Mouse (Mus musculus) left cerebral cortex, postnatal 25 days (tissue): ENCODE results near the gene AI413582. TPM values are rescaled to one million over a fixed set of nuclear protein-coding genes. Genes with fewer than 3 reads are reported as not detected.
A peak's percentile ranks its signal among the peaks of the same experiment; 100 is the strongest.

ENCODE experiments used
- DNase-seq, 2 experiments: peaks; one replicate each; pipeline ENCODE4 v3.0.0; 2022; ENCODE audit warnings: low spot score in 2 of 2, mixed read lengths in 1 of 2
- intact Hi-C: fragments of 180-260 bp; cut with DNase I; formaldehyde crosslinking; loops from one replicate; pipeline ENCODE4 v1.15.1; 2025
- total RNA-seq, 2 experiments: library from RNA; stranded (reverse); gene quantifications; 2 replicates each; pipeline ENCODE4 v1.2.3; 2021

Gene AI413582
- total RNA-seq, 2 experiments from 2014 or later: 92.9 to 97.4 TPM

- DNase-seq: no peak
- intact Hi-C loops: no loop called here
Observed at GRCm38 (mm10) chr17:27583185-27583894, 17.8 kb upstream of the AI413582 start.

DNA sequence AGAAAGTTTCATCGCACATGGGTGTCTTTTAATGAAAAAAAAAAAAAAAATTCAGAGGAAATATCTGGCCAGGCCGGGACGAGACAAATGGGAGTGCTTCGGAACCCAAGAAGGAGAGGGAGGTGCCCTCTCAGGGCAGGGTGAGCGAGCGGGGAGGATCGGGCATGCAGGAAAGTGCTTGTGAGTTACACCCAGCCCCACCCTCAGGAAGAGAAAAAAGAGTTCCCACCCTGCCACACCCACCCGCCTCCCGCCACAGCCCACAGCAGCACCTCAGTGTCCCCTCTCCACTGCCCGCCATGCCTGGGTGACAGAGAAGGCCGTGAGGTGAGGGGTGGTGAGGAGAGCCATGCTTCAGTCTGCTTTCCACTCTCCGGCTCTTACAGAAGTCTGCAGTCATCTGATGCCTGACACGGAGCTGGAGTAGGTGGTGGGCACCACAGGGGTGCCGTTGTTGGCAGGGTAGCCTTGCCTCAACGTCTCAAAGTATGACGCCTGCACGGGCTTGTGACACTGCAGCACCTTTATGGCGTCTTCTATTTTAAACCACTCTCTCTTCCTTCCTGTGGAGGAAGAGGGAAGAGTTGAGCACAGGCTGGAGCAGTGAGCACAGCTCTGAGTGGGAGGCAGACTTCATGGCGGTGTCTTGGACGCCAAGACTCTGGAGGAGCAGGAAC is 15.0 kb upstream of the AI413582 start:
- DNase-seq: peak in 1 of 2 experiments; percentile 78
- intact Hi-C loops: no loop called here

- no peak for DNase-seq
- intact Hi-C loops: no loop called here
Observed at GRCm38 (mm10) chr17:27579816-27580215, 14.3 kb upstream of the AI413582 start.

DNA sequence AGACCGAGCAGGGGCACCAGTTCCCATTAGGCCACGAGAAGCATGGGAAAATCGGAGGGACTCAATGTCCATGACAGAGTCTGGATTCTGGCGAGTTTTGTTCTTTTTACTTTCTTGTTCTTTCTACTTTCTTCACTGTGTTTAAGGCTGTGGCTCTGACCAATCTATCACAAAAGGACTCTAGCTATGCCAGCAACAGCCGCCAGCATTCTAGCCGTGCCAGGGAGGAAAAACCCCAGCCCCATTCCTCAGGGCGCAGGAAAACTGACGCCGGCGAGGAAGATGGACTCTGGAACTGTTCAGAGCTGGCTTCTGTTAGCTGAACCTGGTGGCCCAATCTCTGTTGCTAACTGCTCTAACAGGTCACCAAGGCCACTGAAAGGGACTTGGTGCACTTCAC is 12.9 kb upstream of the AI413582 start:
- DNase-seq: peak in 1 of 2 experiments; percentile 46
- intact Hi-C loops: no loop called here

GRCm38 (mm10) chr17:27577468-27577867 is 11.9 kb upstream of the AI413582 start:
- intact Hi-C loops: no loop called here
- DNase-seq: no peak

GRCm38 (mm10) chr17:27576056-27576455 is 10.5 kb upstream of the AI413582 start:
- no peak for DNase-seq
- intact Hi-C loops: no loop called here

DNA sequence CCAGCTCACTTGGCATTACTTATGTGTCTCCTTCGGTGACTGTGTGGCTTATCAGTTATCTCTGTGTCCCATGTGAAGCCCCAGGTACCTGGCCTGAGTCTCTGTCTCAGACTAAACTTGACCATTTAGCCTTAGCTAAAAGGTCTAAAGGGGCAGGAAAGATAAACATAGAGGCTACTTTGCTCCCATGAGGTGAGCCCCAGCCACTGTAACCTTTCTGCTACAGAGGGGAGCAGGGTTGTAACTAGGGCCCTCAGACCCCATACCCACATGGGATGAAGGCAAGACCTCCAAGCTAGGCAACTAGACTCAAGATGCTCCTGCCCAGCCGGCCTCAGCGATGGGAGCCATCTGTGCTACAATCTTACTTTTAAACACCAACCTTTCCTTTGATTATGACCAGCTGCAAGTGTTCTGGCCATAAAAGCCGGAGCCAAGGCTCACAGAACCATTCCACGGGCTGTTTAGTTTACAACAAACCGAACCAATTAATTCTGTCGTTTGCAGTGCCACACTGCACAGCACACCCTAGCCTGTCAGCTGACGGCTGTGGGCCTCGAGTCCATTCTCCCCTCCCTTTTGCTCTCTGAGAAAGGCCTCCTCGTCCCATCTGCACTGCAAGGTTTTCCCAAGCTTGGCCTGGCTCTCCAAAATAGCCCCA is 9.7 kb upstream of the AI413582 start:
- intact Hi-C loops: no loop called here
- DNase-seq: no peak

- intact Hi-C loops: no loop called here
Observed at GRCm38 (mm10) chr17:27574470-27575115, 9.0 kb upstream of the AI413582 start.

DNA sequence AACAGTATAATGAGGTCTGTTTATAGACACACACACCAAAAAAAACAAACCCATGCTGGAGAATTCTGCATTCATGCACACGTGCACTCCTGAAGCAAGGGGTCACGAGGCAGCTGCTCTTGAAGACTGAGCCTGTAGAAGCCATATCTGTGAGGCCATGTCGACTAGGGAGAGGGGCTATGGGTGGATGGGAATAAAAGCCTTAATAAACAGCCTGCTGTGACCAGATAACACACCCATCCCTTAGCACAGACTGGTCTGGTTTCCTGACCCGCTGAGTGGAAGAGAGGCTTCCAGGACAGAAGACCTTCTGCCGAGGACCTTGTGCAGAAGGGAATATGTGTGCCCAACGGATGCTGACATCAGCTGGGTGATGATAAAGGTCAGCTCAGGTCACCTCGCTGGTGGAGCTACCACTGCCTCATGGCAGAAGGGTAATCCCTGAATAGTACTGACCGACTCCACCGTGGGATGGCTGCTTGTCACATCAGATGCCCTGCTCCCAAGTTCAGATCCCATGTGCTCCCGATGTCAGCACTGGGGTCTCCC is 8.3 kb upstream of the AI413582 start:
- intact Hi-C loops: no loop called here
- DNase-seq: no peak

More at GRCm38 (mm10) chr17:27574470-27575115, 9.0 kb upstream of the AI413582 start:
- peak in 1 of 2 experiments; percentile 79 for DNase-seq

- intact Hi-C loops: no loop called here
- DNase-seq: no peak
Observed at GRCm38 (mm10) chr17:27571315-27571714, 5.8 kb upstream of the AI413582 start.

GRCm38 (mm10) chr17:27568228-27568627 is 2.7 kb upstream of the AI413582 start:
- no peak for DNase-seq
- intact Hi-C loops: loop anchor here (10.0 kb wide), 1 partner anchor 197 kb away; no protein-coding TSS in a partner anchor

GRCm38 (mm10) chr17:27565942-27566267 is 349 bp upstream of the AI413582 start:
- DNase-seq: no peak
- intact Hi-C loops: loop anchor here (1.0 to 10.0 kb wide), 4 partner anchors 57 to 199 kb away; partner anchors contain the start of genes Nudt3 and RPS10-NUDT3

- intact Hi-C loops: loop anchor here (1.0 to 10.0 kb wide), 4 partner anchors 59 to 200 kb away; partner anchors contain the start of genes Nudt3 and RPS10-NUDT3
- peak in 1 of 2 experiments; percentile 49 for DNase-seq
Observed at GRCm38 (mm10) chr17:27564391-27565162, 979 bp downstream of the AI413582 start.

GRCm38 (mm10) chr17:27563771-27564244 is 1.7 kb downstream of the AI413582 start:
- intact Hi-C loops: loop anchor here (2.0 to 10.0 kb wide), 2 partner anchors 71 to 201 kb away; partner anchors contain the start of gene RPS10-NUDT3

DNA sequence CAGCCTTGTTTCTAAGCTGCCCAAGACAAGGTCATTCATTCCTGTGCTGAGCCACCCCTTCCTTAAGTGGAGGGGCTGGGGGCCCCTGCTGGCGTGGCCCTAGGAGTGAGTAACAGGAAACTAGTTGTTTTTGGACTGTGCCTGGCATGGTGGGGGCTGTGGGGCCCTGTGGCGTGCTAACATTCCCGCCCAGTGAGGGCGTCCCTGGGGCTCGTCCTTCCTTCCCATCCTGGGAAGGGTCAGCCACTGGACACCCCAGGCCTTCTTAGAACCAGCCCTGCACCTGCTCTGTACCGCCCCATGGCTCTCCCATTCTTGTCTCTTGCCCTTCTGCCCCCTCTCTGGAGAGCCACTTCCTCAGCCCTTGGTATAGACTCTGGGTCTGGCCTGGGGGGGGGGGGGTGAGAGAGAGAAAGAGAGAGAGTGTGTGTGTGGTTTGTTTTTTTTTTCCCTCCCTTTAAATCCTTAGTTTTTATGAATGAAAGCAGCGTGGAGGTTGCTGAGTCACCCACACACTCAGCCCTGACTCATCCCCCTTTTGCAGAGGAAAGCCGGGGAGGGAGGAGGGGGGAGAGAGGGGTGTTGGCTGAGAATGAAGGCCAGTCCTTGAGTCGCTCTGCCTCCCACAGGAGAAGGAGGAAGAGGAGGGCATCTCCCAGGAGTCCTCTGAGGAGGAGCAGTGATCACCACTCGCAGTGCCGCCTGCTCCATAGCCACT is 3.6 kb downstream of the AI413582 start:
- peak in 1 of 2 experiments; percentile 91 for DNase-seq
- intact Hi-C loops: loop anchor here (10.0 kb wide), 1 partner anchor 203 kb away; no protein-coding TSS in a partner anchor

More at GRCm38 (mm10) chr17:27563771-27564244, 1.7 kb downstream of the AI413582 start:
- no peak for DNase-seq

DNA sequence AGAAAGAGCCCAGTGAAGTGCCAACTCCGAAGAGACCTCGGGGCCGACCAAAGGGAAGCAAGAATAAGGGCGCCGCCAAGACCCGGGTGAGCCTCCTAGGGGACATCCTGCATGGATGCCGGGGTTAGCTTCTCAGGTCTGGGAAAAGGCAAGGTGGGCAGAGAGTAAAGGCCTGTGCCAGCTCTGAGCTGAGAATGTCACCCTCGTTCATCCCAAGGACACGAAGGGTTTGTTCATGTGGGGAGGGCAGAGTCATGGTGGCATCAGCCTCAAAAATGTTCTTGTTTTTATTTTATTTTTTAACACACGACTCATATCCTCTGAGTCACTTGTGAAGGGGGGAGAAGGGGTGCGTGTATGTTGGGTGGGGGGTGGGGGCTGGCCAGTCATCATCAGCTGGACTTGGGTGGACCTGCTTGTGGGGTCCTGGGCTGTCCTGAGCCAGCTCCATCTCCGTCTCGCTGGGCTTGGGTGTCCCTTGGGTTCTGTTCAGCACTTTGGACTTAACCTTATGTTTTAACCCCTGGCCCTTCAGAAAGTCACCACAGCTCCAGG is 4.6 kb downstream of the AI413582 start:
- intact Hi-C loops: loop anchor here (10.0 kb wide), 1 partner anchor 204 kb away; no protein-coding TSS in a partner anchor
- no peak for DNase-seq

GRCm38 (mm10) chr17:27559596-27559995 is 6.0 kb downstream of the AI413582 start:
- intact Hi-C loops: loop anchor here (2.0 kb wide), 1 partner anchor 25 kb away; no protein-coding TSS in a partner anchor
- DNase-seq: no peak
